Mouse (Mus musculus) hindbrain, embryonic 14.5 days (tissue): Measurements from ENCODE around the gene Slc17a9. TPM values are rescaled to one million over a fixed set of nuclear protein-coding genes. Genes with fewer than 3 reads are reported as not detected.
A peak's percentile ranks its signal among the peaks of the same experiment; 100 is the strongest.

ENCODE experiments used
- ATAC-seq: fragments of 200-750 bp; cut with Nextera tagmentation; 2 replicates; pipeline ENCODE4 v1.8.0; 2017; ENCODE audit warnings: moderate number of reproducible peaks, mild to moderate bottlenecking, moderate TSS enrichment, moderate library complexity; ENCODE audit not compliant: low FRiP score
- DNase-seq: peaks from one replicate; pipeline ENCODE4 v3.0.0-alpha.2; 2015; ENCODE audit warnings: low spot score
- H3K27ac ChIP-seq: fragments of 300-500 bp; sonication (generic); 2 replicates; pipeline ENCODE4 v1.5.1; 2014; ENCODE audit warnings: mild to moderate bottlenecking, moderate library complexity
- H3K27me3 ChIP-seq: fragments of 300-500 bp; sonication (generic); 2 replicates; pipeline ENCODE4 v1.6.1; 2014; ENCODE audit warnings: mild to moderate bottlenecking, low read length, mixed read lengths; ENCODE audit not compliant: control insufficient read depth, insufficient read depth
- H3K36me3 ChIP-seq: fragments of 300-500 bp; sonication (generic); replicated peaks from 2 replicates; pipeline ENCODE4 v1.6.1; 2014; ENCODE audit not compliant: control insufficient read depth, insufficient read depth
- H3K4me1 ChIP-seq: fragments of 300-500 bp; sonication (generic); replicated peaks from 2 replicates; pipeline ENCODE4 v1.6.1; 2014; ENCODE audit warnings: antibody characterized with exemption, low read length, mixed read lengths; ENCODE audit not compliant: control insufficient read depth, insufficient read depth
- H3K4me2 ChIP-seq: fragments of 300-500 bp; sonication (generic); replicated peaks from 2 replicates; pipeline ENCODE4 v1.6.1; 2014; ENCODE audit warnings: mild to moderate bottlenecking, moderate library complexity
- H3K4me3 ChIP-seq: fragments of 300-500 bp; sonication (generic); replicated peaks from 2 replicates; pipeline ENCODE4 v1.5.1; 2014; ENCODE audit warnings: mild to moderate bottlenecking, low read length
- H3K9ac ChIP-seq: fragments of 300-500 bp; sonication (generic); 2 replicates; pipeline ENCODE4 v1.6.1; 2014
- H3K9me3 ChIP-seq: fragments of 300-500 bp; sonication (generic); 2 replicates; pipeline ENCODE4 v1.6.1; 2016; ENCODE audit warnings: low read length; ENCODE audit not compliant: control insufficient read depth
- WGBS: fragments of 180-500 bp; shearing (Covaris S2); extraction: QIAGEN DNeasy Blood & Tissue Kit; methylation state at CpG from one replicate; pipeline ENCODE4 v1.1.7; 2014; 5-methylcytosine and 5-hydroxymethylcytosine counted together
- polyA plus RNA-seq: library from polyadenylated mRNA; unstranded; fragments of >200 nt; fragmentation: Nextera tagmentation; extraction: Ambion mirVana; gene quantifications from 2 replicates; pipeline ENCODE4 v1.2.1, GENCODE M21; 2014

The Slc17a9 gene
- polyA plus RNA-seq, 1 experiment from 2014 or later = 0.16 TPM

DNA sequence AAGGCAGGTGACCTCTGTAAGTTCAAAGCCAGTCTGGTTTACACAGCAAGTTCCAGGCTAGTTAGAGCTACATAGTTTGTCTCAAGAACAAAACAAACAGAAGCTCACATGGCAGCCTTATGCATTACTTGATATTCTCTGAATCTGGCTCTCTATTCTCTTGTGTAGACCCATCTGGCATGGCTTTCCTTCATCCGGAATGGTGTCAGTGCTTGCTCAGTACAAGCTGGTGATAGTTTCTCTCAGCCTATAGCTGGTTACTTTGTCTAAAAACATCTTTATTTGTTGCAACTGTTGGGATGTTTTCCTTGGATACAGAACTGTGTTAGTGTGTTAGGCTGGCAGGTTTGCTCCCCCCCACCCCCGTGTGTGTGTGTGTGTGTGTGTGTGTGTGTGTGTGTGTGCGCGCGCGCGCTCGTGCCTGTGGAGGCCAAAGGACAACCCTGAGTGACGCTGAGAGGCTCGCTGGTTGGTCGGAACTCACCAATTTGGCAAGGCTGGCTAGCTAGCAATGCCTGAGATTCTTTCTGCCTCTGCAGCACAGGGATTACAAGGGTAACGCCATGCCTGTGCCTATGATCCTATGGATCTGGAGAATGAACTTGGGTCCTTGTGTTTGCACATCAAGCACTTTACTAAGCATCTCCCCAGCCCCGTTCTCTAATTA lies 62.6 kb downstream of the Slc17a9 start:
- H3K36me3 ChIP-seq = no peaks in the 10 kb centered on the region
- ATAC-seq (no peak), DNase-seq (no peak)
- WGBS = 78% methylated on average over 13 of the region's 13 CpGs
- H3K9ac ChIP-seq = no peak overlapping the region
- H3K27me3 ChIP-seq = no peaks in the 10 kb centered on the region
- peaks cover 17% of the 10 kb centered on the region for H3K4me1 ChIP-seq
- no peaks in the 10 kb centered on the region for H3K9me3 ChIP-seq
- H3K4me3 ChIP-seq = no peak overlapping the region
- H3K4me2 ChIP-seq = no peak overlapping the region
- no peak overlapping the region for H3K27ac ChIP-seq

DNA sequence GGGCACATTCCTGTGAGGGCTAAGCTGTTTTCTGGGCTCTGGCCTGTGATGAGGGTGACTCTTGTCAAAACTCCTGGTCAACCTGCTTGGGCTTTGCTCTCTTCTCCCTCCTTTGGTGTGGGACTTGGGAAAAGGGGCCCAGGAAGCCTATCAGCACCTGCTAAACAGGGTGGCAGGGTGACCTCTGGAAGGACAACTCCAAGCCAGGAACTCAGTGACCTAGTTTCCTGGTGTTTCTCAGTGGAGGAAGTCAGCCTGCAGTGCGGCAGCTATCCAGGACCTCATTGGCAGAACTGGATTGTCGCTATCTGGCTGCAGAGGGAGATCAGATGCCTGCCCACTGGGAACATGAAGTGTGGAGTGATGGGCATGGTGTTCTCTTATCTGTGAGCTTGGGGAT lies 63.3 kb downstream of the Slc17a9 start:
- DNase-seq (no peak), ATAC-seq (0 out of 2 replicates have a peak, but pooled peaks have one; percentile 17)
- H3K4me2 ChIP-seq = no peak overlapping the region
- 50% methylated on average over 2 of the region's 2 CpGs for WGBS
- H3K36me3 ChIP-seq = no peaks in the 10 kb centered on the region
- H3K4me1 ChIP-seq = peaks cover 17% of the 10 kb centered on the region
- H3K27me3 ChIP-seq = no peaks in the 10 kb centered on the region
- H3K9me3 ChIP-seq = no peaks in the 10 kb centered on the region
- H3K27ac ChIP-seq = no peak overlapping the region
- H3K9ac ChIP-seq = no peak overlapping the region
- no peak overlapping the region for H3K4me3 ChIP-seq

DNA sequence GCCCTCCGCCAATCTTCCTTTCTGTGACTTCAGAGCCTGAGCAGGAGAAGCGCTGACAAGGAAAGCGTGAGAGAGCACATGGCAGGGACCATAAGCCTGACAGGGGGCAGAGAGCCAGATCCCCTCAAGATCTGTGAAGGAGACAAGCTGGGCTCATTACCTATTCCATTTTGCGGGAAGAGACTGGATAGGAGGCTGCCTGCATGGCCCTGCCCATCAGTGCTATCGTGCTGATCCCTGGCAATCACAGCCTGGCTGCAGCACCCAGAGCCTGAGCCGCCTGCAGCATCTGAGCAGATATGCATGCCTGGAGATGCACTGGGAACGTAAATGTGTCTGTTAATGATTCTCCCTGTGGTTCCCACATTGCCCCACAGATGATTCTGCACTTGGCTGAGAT lies 63.8 kb downstream of the Slc17a9 start:
- H3K9me3 ChIP-seq = no peaks in the 10 kb centered on the region
- no peak overlapping the region for H3K4me3 ChIP-seq
- H3K36me3 ChIP-seq = no peaks in the 10 kb centered on the region
- H3K4me1 ChIP-seq = peaks cover 17% of the 10 kb centered on the region
- 20% methylated on average over 7 of the region's 7 CpGs for WGBS
- ATAC-seq = peak; percentile 58; the same call in 1 of the 2 replicates
- H3K4me2 ChIP-seq = peak overlapping the region; percentile 33
- no peaks in the 10 kb centered on the region for H3K27me3 ChIP-seq
- H3K27ac ChIP-seq = no peak overlapping the region
- peak; percentile 28 for DNase-seq
- H3K9ac ChIP-seq = peak overlapping the region; percentile 6; the same call in 1 of the 2 replicates

DNA sequence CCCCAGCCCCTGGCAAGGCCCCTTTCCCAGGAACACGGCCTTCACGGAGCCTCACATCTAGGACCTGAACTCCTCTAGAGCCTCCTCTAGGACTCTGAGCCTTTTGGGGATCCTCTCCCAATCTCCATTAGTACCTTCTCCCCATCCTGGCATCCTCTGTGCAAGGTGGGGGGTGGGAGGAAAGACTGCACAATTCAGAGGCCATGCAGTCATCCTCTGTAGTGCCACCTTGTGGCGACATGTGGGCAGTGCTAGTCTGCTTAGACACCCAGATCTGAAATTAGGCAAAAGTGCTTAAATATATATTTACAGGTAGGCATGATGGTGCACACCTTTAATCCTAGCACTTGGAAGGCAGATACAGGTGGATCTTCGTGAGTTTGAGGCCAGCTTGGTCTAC lies 66.6 kb downstream of the Slc17a9 start:
- Histone ChIP-seq H3K4me3 (no peak overlapping the region), H3K9me3 (no peaks in the 10 kb centered on the region), H3K4me2 (no peak overlapping the region), H3K4me1 (peaks cover 17% of the 10 kb centered on the region), H3K9ac (no peak overlapping the region), H3K27ac (no peak overlapping the region), H3K27me3 (no peaks in the 10 kb centered on the region), H3K36me3 (no peaks in the 10 kb centered on the region)
- peak; percentile 75 for DNase-seq
- 46% methylated on average over 4 of the region's 4 CpGs for WGBS
- ATAC-seq = 0 out of 2 replicates have a peak, but pooled peaks have one; percentile 28

Other genes with a start within 250 kb of the Slc17a9 start
- gene Ntsr1, start 225.3 kb upstream of the Slc17a9 start, polyA plus RNA-seq = 2.5 and 3.5 TPM in 2 replicates
- gene Mrgbp, start 144.0 kb upstream of the Slc17a9 start, polyA plus RNA-seq = 35.4 and 38.2 TPM in 2 replicates
- gene Ogfr, start 136.0 kb upstream of the Slc17a9 start, polyA plus RNA-seq = 88.4 and 90.2 TPM in 2 replicates
- 61.4 and 65.7 TPM in 2 replicates for gene Col9a3, start 127.5 kb upstream of the Slc17a9 start, polyA plus RNA-seq
- gene Tcfl5, start 82.6 kb upstream of the Slc17a9 start, polyA plus RNA-seq = 0.87 and 0.99 TPM in 2 replicates
- 26.6 and 27.1 TPM in 2 replicates for gene Dido1, start 15.3 kb upstream of the Slc17a9 start, polyA plus RNA-seq
- gene Gid8, start 15.1 kb upstream of the Slc17a9 start, polyA plus RNA-seq = 56.3 and 56.7 TPM in 2 replicates
- 0.36 and 1.3 TPM in 2 replicates for gene Bhlhe23, start 51.6 kb downstream of the Slc17a9 start, polyA plus RNA-seq
- 50.0 and 56.6 TPM in 2 replicates for gene Ythdf1, start 195.7 kb downstream of the Slc17a9 start, polyA plus RNA-seq
- 0.33 TPM in 1 of 2 replicates, not detected in the other for gene Birc7, start 203.8 kb downstream of the Slc17a9 start, polyA plus RNA-seq
- gene Nkain4, start 229.4 kb downstream of the Slc17a9 start, polyA plus RNA-seq = 78.6 and 85.5 TPM in 2 replicates
- gene Arfgap1, start 242.0 kb downstream of the Slc17a9 start, polyA plus RNA-seq = 88.2 and 96.2 TPM in 2 replicates